Mouse (Mus musculus) central nervous system, embryonic 18 days (tissue): ENCODE results near the gene Pcyox1. TPM values are rescaled to one million over a fixed set of nuclear protein-coding genes. Genes with fewer than 3 reads are reported as not detected.

ENCODE experiments used
- polyA plus RNA-seq: library from polyadenylated mRNA; depleted of rRNA; stranded (reverse); fragments of >200 nt; gene quantifications from 2 replicates; pipeline ENCODE4 v1.2.3, GENCODE M21; 2012; rRNA removed

Pcyox1 gene
- 73.7 and 78.5 TPM in 2 replicates for polyA plus RNA-seq

DNA sequence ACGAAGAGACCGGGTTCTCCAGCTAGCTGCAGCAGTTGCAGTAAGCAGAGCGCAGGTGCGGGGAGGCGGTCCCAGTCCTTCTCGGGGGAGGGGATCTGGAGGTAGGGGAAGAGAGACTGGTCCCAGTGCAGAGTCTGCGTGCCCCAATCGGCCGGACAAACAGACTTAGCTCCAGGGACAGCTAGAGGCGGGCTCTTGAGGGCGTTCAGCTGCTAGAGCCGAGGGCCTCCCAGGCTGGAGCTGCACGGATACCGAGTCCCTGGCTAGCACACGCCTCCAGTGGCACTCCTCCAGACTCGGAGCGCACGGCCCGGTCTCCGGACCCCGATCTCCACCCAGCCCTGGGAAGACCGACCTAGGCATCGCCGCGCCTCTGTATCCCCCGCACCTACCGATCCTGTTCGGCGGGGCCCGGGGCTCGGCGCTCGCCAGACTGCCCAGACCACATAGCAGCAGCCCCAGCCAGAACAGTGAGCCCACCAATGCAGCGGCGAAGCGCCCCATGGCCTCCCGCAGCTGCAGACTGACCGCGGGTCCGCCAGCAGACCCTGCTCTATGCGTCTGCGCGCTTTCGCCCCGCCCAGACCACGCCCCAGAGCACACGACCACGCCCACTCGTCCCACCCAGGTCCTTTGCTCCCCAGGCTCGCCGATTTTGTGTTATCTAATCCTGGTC is at the start of gene Pcyox1:
Pcyox1 (minus strand) TSS at position 574 of the 676 bp plus-strand sequence.

DNA sequence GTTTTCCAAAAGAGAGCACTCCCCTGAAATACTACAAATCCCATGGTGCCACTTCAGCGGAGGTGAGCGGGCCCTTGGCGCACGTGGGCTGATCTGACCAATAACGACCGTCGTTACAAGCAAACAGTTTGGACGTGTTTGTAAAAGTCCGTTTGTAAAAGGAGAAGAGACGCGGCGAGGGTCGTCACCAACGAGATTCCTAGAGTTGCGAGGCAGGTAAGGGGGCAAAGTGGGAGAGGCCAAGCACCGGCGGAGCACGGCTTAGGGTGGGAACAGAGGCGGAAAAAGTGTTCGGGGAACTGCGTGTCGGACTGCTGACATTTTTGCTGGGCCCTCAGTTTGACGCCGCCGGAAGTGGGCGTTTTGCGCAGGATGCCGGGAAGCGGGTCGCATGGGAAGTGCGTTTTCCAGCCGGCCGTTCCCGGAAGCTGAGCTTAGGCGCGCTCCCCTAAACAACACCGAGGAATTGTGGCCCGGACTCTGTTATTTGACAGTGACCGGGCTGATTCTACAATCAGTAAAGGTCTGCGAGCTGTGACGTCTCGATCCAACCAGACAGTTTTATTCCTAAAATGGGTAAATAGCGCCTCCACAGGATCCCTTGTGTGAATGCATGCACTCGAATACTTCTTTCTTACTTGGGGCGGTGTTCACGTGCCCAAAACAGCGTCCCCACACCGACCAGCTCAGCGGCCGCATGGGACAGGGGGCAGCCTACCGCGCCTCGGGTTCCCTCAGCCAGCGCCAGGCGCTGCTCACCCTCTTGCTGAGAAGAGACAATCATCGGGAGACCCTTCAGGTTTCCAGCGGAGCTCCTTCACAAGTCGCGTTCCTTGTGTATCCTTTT is 41.5 kb upstream of the Pcyox1 start, which contains the start of gene C87436:
C87436 (plus strand) TSS at position 103 of the 847 bp plus-strand sequence.

DNA sequence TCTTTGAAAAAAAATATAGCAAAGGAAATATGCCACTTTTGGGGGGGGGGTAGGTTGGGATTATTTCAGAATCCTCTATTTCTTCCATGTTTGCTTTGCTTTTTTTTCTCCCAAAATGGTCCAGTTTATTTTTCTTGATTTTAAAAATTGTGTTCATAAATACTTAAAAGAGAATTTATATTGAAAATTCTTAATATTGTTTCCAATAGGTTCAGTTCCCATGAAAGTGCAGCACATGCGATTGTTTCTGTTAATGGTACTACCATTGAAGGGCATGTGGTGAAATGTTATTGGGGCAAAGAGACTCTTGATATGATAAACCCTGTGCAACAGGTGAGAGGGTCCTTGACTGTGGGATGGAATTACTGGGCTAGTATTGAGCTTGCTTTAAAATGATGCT is 29.4 kb upstream of the Pcyox1 start, which contains the start of gene Gm44790:
Gm44790 (plus strand) TSS at position 301 of the 400 bp plus-strand sequence.

DNA sequence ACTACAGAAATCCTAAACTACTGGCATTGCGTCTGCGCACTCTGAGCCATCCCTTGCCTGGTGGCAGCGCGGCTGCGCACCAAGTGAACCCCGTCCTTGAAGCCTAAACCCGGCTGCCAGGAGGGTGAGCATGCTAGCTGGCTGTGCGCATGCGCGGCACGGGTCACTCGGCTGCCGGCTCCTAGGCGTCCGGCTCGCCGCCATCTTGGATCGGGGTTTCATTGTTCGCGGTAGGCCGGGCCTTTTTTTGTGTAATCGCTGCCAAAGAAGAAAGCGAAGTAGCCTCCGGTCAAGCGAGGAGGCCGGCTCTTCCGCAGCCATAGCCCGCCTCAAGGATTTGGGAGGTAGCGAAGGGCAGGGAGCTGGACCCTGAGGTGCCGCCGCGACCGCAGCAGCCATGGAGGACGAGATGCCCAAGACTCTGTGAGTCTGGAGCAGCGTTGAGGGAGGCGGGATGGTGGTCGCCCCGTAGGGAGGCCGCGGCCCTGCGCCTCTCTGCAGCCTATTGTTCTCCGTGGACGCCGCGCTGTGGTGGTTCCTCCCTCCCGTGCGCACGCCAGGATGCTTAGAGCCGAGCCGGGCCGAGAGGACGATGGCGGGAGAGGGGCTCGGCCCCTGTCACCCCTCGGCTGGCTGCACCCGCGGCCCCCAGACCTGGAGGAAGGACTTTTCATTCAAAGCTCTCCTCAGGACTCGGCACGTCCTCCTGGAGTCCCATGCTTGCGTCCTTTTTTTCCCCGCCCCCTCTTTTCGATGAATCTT is 7.3 kb upstream of the Pcyox1 start, which contains the start of gene Tia1:
Tia1 (plus strand) TSS at position 120 of the 762 bp plus-strand sequence.

DNA sequence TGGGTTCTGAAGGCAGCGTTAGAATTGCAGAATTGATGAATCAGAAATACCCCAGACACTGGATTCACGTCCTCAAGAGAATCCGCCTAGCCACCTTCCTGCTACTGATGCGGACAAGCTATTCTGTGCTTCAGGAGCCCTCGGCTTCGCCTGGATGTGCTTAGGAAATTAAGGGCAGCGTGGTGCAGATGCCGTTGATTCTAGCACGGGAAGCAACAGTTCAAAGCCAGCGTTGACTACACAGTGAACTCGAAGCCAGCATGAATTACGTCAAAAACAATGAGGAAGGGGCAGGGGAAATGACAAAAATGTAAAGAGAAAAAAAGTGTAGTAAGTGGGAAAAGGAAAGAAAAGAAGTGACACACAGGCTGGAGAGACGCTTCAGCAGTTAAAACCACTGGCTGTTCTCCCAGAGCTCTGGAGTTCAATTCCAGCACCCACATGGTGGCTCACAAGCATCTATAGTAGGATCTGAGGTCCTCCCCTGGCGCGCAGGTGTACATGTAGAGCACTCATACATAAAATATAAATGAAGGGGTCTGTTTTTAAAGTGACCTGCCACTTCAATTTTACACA is 26.1 kb downstream of the Pcyox1 start, which contains the start of gene Snrpg:
Snrpg (plus strand) TSS at position 541 of the 576 bp plus-strand sequence.

DNA sequence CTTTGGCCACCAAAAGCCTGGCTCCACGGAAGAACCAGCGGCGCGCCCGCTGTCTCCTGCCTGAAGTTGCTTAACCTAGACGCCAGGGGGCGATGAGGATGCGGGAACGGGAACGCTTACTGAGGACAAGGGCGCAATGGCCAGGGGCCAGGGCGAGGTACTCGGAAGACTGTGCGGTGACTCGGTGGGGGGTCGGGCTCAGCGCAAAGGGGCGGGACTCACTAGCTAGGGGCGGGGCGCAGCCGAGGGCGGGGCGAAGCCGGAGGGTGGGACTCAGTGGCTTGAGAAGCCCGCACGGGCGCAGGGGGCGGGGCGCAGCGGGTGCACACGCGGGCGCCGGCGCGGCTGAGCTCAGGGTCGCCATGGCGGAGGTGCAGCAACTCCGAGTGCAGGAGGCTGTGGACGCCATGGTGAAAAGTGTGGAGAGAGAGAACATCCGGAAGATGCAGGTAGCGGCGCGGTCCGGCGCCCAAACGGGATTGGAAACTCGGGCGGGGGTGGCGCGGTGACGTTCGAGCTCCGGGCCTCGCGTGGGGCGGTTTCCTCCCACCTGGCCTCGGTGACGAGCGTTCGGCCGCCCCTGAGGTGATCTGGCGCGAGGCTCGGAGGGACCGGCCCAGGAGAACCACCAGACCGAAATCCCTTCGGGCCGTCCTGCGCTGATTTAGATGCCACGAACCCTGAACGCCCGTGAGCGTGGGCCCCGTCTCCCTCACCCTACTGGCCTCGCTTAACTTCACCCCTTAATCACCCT is 31.4 kb downstream of the Pcyox1 start, which contains the start of gene Fam136a:
Fam136a (plus strand) TSS at position 276 of the 754 bp plus-strand sequence.

Other genes starting within 250 kb of the Pcyox1 start
- 17.9 and 23.3 TPM in 2 replicates for gene Tgfa, start 201.9 kb downstream of the Pcyox1 start, polyA plus RNA-seq
- 58.7 and 63.4 TPM in 2 replicates for gene Fam136a, start 31.5 kb downstream of the Pcyox1 start, polyA plus RNA-seq
- gene Snrpg, start 25.9 kb downstream of the Pcyox1 start, polyA plus RNA-seq: 304 and 362 TPM in 2 replicates
- 336 and 337 TPM in 2 replicates for gene Tia1, start 7.1 kb upstream of the Pcyox1 start, polyA plus RNA-seq
- 2.7 and 3.5 TPM in 2 replicates for gene Gm44790, start 29.5 kb upstream of the Pcyox1 start, polyA plus RNA-seq
- 19.9 and 21.3 TPM in 2 replicates for gene C87436, start 41.2 kb upstream of the Pcyox1 start, polyA plus RNA-seq
- 151 and 173 TPM in 2 replicates for gene Pcbp1, start 129.2 kb upstream of the Pcyox1 start, polyA plus RNA-seq
- 1.5 and 3.2 TPM in 2 replicates for gene Asprv1, start 231.0 kb upstream of the Pcyox1 start, polyA plus RNA-seq